Mouse (Mus musculus) small intestine, adult 2 months (tissue): ENCODE data around the gene She. TPM values are rescaled to one million over a fixed set of nuclear protein-coding genes. Genes with fewer than 3 reads are reported as not detected.

Source experiments
- H3K27ac ChIP-seq: fragments of 200-500 bp; 2 replicates; pipeline ENCODE4 v1.5.1; 2012; ENCODE audit warnings: low read depth, low read length, control low read depth, inconsistent platforms; ENCODE audit not compliant: insufficient read depth
- H3K27me3 ChIP-seq: fragments of 200-500 bp; 2 replicates; pipeline ENCODE4 v1.6.1; 2012; ENCODE audit warnings: mild to moderate bottlenecking, moderate library complexity, low read length, inconsistent platforms; ENCODE audit not compliant: control insufficient read depth, insufficient read depth
- H3K36me3 ChIP-seq: fragments of 200-500 bp; 2 replicates; pipeline ENCODE4 v1.6.1; 2012; ENCODE audit warnings: mild to moderate bottlenecking, low read length, control low read depth, inconsistent platforms; ENCODE audit not compliant: control insufficient read depth, insufficient read depth
- H3K4me1 ChIP-seq: fragments of 200-500 bp; 2 replicates; pipeline ENCODE4 v1.6.1; 2012; ENCODE audit warnings: low read length, inconsistent platforms, mixed read lengths; ENCODE audit not compliant: control insufficient read depth, insufficient read depth, insufficient read length
- H3K4me3 ChIP-seq: fragments of 200-500 bp; 2 replicates; pipeline ENCODE4 v1.5.1; 2012; ENCODE audit warnings: low read depth, mild to moderate bottlenecking, control low read depth, inconsistent platforms, low read length, moderate library complexity
- CTCF ChIP-seq: fragments of 200-500 bp; IDR thresholded peaks from 2 replicates; pipeline ENCODE4 v1.5.1; 2012; ENCODE audit warnings: low read depth, mild to moderate bottlenecking, control low read depth, inconsistent platforms, low read length, moderate library complexity, mixed read lengths; ENCODE audit not compliant: insufficient replicate concordance, insufficient read length; ENCODE audit errors: extremely low read depth
- POLR2A ChIP-seq: fragments of 200-500 bp; IDR thresholded peaks from 2 replicates; pipeline ENCODE4 v1.6.1; 2012; ENCODE audit warnings: low read depth, mild to moderate bottlenecking, control low read depth, inconsistent platforms, low read length, moderate library complexity
- WGBS: fragments of 180-500 bp; shearing (Covaris S2); methylation state at CpG from one replicate; pipeline ENCODE4 v1.1.7; 2018; 5-methylcytosine and 5-hydroxymethylcytosine counted together
- polyA plus RNA-seq: library from polyadenylated mRNA; depleted of rRNA; stranded (reverse); fragments of >200 nt; gene quantifications from 2 replicates; pipeline ENCODE4 v1.2.3, GENCODE M21; 2012

The She gene
- polyA plus RNA-seq, 1 experiment: 0.79 TPM

- TF ChIP-seq CTCF: no peak
- TF ChIP-seq POLR2A: no peak
- Histone ChIP-seq H3K36me3 (no peaks in the 10 kb centered on the region), H3K4me1 (no peaks in the 10 kb centered on the region), H3K4me3 (no peak overlapping the region), H3K27ac (no peak overlapping the region), H3K27me3 (no peaks in the 10 kb centered on the region)
- 48% methylated on average over 5 of the region's 5 CpGs for WGBS
Measured at GRCm38 (mm10) chr3:89880036-89880851, 49.1 kb downstream of the She start.

DNA sequence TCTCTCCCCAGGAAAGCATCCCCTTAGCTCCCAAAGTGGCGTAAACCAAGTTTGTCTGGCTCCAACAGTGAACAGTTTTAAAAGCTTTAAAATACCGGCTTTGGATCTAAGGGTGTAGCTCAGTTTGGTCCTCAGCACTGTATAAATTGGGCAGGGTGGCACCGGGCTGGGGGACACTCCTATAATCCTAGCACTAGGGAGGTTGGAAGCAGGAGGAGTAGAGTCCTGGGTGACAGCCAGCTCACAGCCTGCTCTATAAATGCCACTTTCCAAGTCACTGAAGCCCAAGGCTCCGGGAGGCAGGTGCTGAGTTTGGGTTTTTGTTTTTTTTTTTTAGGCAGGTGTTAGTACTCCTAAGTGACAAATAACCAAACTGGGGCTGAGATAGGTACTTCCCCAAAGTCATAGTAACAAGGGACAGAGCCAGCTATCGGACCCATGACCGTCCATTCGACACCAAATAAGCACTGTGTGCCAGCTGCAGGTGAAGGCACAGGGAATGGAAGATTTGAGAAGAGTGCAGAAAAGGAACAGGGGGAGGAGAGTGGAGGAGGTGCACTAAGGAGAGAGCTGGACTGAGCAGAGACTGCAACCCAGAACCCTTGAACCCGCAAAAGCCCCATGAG lies 51.5 kb downstream of the She start:
- Histone ChIP-seq H3K4me1 (no peaks in the 10 kb centered on the region), H3K36me3 (no peaks in the 10 kb centered on the region), H3K4me3 (no peak overlapping the region), H3K27me3 (no peaks in the 10 kb centered on the region; the same call in 1 of the 2 replicates), H3K27ac (no peak overlapping the region)
- TF ChIP-seq CTCF (no peak), POLR2A (no peak)
- WGBS: 74% methylated on average over 8 of the region's 8 CpGs

- H3K27ac ChIP-seq: no peak overlapping the region
- no peaks in the 10 kb centered on the region; the same call in 1 of the 2 replicates for H3K4me1 ChIP-seq
- H3K4me3 ChIP-seq: no peak overlapping the region
- WGBS: 53% methylated on average over 4 of the region's 4 CpGs
- H3K27me3 ChIP-seq: no peaks in the 10 kb centered on the region; the same call in 1 of the 2 replicates
- TF ChIP-seq CTCF: no peak
- no peak for TF ChIP-seq POLR2A
- H3K36me3 ChIP-seq: no peaks in the 10 kb centered on the region
Measured at GRCm38 (mm10) chr3:89883582-89884041, 52.4 kb downstream of the She start.

DNA sequence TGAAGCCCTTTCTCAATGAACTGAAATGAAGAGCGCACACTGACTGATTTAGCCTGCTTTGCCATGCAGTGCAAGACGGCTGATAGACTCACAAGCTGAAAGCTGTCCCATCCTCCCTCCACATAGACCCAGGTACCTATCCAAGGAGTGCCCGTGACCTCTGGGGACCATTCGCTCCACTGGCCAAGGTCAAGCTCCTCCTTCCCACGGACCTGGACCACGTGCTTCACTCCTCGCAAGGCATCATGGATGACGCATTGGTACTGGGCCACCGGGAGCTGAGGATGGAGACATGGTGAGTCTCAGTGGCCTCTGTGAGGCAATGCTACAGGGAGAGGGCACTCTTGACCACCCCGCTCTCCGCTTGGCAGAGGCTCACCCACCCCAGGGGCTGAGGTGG lies 54.6 kb downstream of the She start:
- 92% methylated on average over 11 of the region's 11 CpGs for WGBS
- no peak overlapping the region for H3K4me3 ChIP-seq
- TF ChIP-seq CTCF: no peak
- TF ChIP-seq POLR2A: no peak
- H3K27ac ChIP-seq: no peak overlapping the region
- no peaks in the 10 kb centered on the region for H3K36me3 ChIP-seq
- no peaks in the 10 kb centered on the region; the same call in 1 of the 2 replicates for H3K27me3 ChIP-seq
- no peaks in the 10 kb centered on the region; the same call in 1 of the 2 replicates for H3K4me1 ChIP-seq

- H3K27ac ChIP-seq: no peak overlapping the region
- H3K36me3 ChIP-seq: no peaks in the 10 kb centered on the region
- TF ChIP-seq CTCF: no peak
- TF ChIP-seq POLR2A: no peak
- H3K27me3 ChIP-seq: no peaks in the 10 kb centered on the region; the same call in 1 of the 2 replicates
- 77% methylated on average over 7 of the region's 7 CpGs for whole genome bisulfite sequencing
- H3K4me1 ChIP-seq: no peaks in the 10 kb centered on the region; the same call in 1 of the 2 replicates
- no peak overlapping the region for H3K4me3 ChIP-seq
Measured at GRCm38 (mm10) chr3:89887582-89888230, 56.5 kb downstream of the She start.

DNA sequence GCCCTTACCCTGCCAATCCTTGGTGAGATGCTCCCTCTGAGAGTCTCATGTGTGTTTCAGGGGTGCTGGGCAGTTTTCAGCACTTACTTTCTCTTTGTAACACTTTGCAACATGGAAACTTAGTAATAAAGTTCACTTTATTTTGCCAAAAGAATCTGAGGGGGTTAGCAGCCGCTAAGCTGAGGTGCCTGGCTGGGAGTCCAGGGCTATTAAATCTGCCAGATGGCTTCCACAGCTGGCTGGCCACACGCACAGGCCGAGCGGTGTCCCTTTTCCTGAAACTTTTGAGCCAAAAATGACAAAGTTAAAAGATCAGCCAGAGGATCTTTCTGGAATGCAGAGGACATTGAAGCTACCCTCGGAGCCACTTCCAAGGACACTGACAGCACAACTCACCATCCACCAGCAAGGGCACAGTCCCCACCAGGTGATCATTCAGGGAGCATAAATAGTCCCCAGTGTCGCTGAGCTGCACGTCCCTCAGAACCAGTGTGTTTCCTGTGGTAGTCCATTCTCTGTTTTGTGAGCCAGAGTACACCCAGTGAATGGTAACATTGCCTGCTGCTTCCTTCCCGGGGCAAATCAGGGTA lies 58.8 kb downstream of the She start:
- Histone ChIP-seq H3K4me1 (no peaks in the 10 kb centered on the region; the same call in 1 of the 2 replicates), H3K27ac (no peak overlapping the region), H3K27me3 (no peaks in the 10 kb centered on the region; the same call in 1 of the 2 replicates), H3K4me3 (no peak overlapping the region), H3K36me3 (no peaks in the 10 kb centered on the region)
- WGBS: 65% methylated on average over 8 of the region's 8 CpGs
- TF ChIP-seq CTCF: no peak
- no peak for TF ChIP-seq POLR2A
